Comparison of ENCODE assay signal across 8 mouse cellular contexts in genomic region chr15:3356073-3356766, GRCm38 (mm10). TPM values are rescaled to one million over a fixed set of nuclear protein-coding genes. Genes with fewer than 3 reads are reported as not detected.
DNase-seq lines count a peak whose midpoint lies in the region; ATAC-seq and TF ChIP-seq lines count a peak whose summit lies in the region.

No protein-coding gene starts in this region.

- peak; percentile 83 for TF ChIP-seq CTCF in midbrain, postnatal 0 days (IDR thresholded peaks at IDR 0.05)

- H3K4me3 ChIP-seq in neural tube, embryonic 12.5 days = no peak overlapping the region
- H3K4me3 ChIP-seq in hindbrain, embryonic 13.5 days = peak overlapping the region; percentile 8; the same call in 1 of the 2 replicates
- H3K4me3 ChIP-seq in midbrain, postnatal 0 days (ENCODE audit: low read depth, low read length) = no peak overlapping the region

- H3K4me2 ChIP-seq in neural tube, embryonic 12.5 days (replicated peaks) = peak overlapping the region; percentile 35; the same call in 1 of the 2 replicates
- 0 out of 2 replicates have a peak overlapping the region, but pooled peaks have one; percentile 26 for H3K4me2 ChIP-seq in hindbrain, embryonic 13.5 days
- peak overlapping the region; percentile 19; the same call in 1 of the 2 replicates for H3K4me2 ChIP-seq in midbrain, postnatal 0 days (ENCODE audit: low read depth, low read length, poor library complexity, severe bottlenecking)

- DNase-seq in embryo, embryonic 10.5 days (ENCODE audit: low spot score) = peak; percentile 34
- DNase-seq in embryo, embryonic 10 days (ENCODE audit: low spot score) = no peak
- DNase-seq in neural tube, embryonic 10.5 days (ENCODE audit: extremely low spot score, low spot score) = no peak
- peak; percentile 60 for DNase-seq in midbrain, postnatal 0 days (ENCODE audit: low spot score)
- no peak for DNase-seq in spleen, adult 12 weeks (ENCODE audit: low spot score)
- no peak for DNase-seq in ovary, postnatal 14 days (ENCODE audit: low spot score)

- no peaks in the 10 kb centered on the region for H3K9me3 ChIP-seq in neural tube, embryonic 12.5 days
- 0 out of 2 replicates have a peak, but pooled peaks cover 2% of the 10 kb centered on the region for H3K9me3 ChIP-seq in hindbrain, embryonic 13.5 days
- no peaks in the 10 kb centered on the region for H3K9me3 ChIP-seq in midbrain, postnatal 0 days (ENCODE audit: low read length)

- 58% methylated on average over 4 of the region's 4 CpGs for WGBS in neural tube, embryonic 12.5 days
- 63% methylated on average over 4 of the region's 4 CpGs for WGBS in hindbrain, embryonic 13.5 days
- WGBS in midbrain, postnatal 0 days = 49% methylated on average over 4 of the region's 4 CpGs

- H3K9ac ChIP-seq in neural tube, embryonic 12.5 days = no peak overlapping the region
- H3K9ac ChIP-seq in hindbrain, embryonic 13.5 days = no peak overlapping the region
- H3K9ac ChIP-seq in midbrain, postnatal 0 days (replicated peaks; ENCODE audit: low read length, poor library complexity, severe bottlenecking) = no peak overlapping the region

- no peaks in the 10 kb centered on the region for H3K27me3 ChIP-seq in neural tube, embryonic 12.5 days (replicated peaks)
- H3K27me3 ChIP-seq in hindbrain, embryonic 13.5 days = no peaks in the 10 kb centered on the region
- H3K27me3 ChIP-seq in midbrain, postnatal 0 days (ENCODE audit: insufficient read depth, low read length) = no peaks in the 10 kb centered on the region

- H3K4me1 ChIP-seq in neural tube, embryonic 12.5 days = no peaks in the 10 kb centered on the region
- no peaks in the 10 kb centered on the region for H3K4me1 ChIP-seq in hindbrain, embryonic 13.5 days (replicated peaks)
- no peaks in the 10 kb centered on the region for H3K4me1 ChIP-seq in midbrain, postnatal 0 days (ENCODE audit: insufficient read depth, low read length)

- H3K27ac ChIP-seq in neural tube, embryonic 12.5 days = no peak overlapping the region
- H3K27ac ChIP-seq in hindbrain, embryonic 13.5 days = no peak overlapping the region
- H3K27ac ChIP-seq in midbrain, postnatal 0 days (ENCODE audit: low read depth, low read length) = no peak overlapping the region

- peak; percentile 48; the same call in 1 of the 2 replicates for ATAC-seq in neural tube, embryonic 12.5 days (ENCODE audit: low FRiP score, low read depth)
- ATAC-seq in hindbrain, embryonic 13.5 days (ENCODE audit: low FRiP score) = peak; percentile 71
- ATAC-seq in midbrain, postnatal 0 days (ENCODE audit: low FRiP score) = peak; percentile 63; the same call in 1 of the 2 replicates

- no peaks in the 10 kb centered on the region for H3K36me3 ChIP-seq in neural tube, embryonic 12.5 days
- no peaks in the 10 kb centered on the region for H3K36me3 ChIP-seq in hindbrain, embryonic 13.5 days
- no peaks in the 10 kb centered on the region for H3K36me3 ChIP-seq in midbrain, postnatal 0 days (ENCODE audit: insufficient read depth, low read length)

RNA-seq across cellular contexts. Expression of gene Ccdc152, which starts 52.9 kb away (rescaled TPM):
- 0.28 TPM in 1 of 2 replicates, not detected in the other for polyA plus RNA-seq in neural tube, embryonic 12.5 days (2016; fragmentation: Nextera tagmentation; extraction: Ambion mirVana)
- 0.13 TPM in 1 of 2 replicates, not detected in the other for polyA plus RNA-seq in hindbrain, embryonic 13.5 days (2015; fragmentation: Nextera tagmentation; extraction: Ambion mirVana)
- total RNA-seq in midbrain, postnatal 0 days (2014; rRNA removed) = not detected in 2 replicates
- polyA plus RNA-seq in midbrain, postnatal 0 days (2015; fragmentation: Nextera tagmentation; extraction: Ambion mirVana) = 0.42 and 0.61 TPM in 2 replicates

Comparison
In these comparisons a context has a peak if more than half of its experiments do, and no peak if none do; other contexts are left out.
1. DNase-seq: peak in embryo, embryonic 10.5 days (single experiment) and midbrain, postnatal 0 days (single experiment); none in embryo, embryonic 10 days (single experiment), neural tube, embryonic 10.5 days (single experiment), spleen, adult 12 weeks (single experiment) and ovary, postnatal 14 days (single experiment).
2. Peak in every context shown above with its lines, with median percentiles within 50 percentile points of each other: ATAC-seq and H3K4me2 ChIP-seq.